Mouse (Mus musculus) midbrain, embryonic 16.5 days (tissue): Measurements from ENCODE around the gene BC051665. TPM values are rescaled to one million over a fixed set of nuclear protein-coding genes. Genes with fewer than 3 reads are reported as not detected.

Experiments used
- ATAC-seq: fragments of 200-750 bp; cut with Nextera tagmentation; 2 replicates; pipeline ENCODE4 v1.8.0; 2017; ENCODE audit warnings: moderate TSS enrichment
- H3K27ac ChIP-seq: fragments of 300-500 bp; sonication (generic); 2 replicates; pipeline ENCODE4 v1.5.1; 2014; ENCODE audit warnings: mild to moderate bottlenecking, low read length, mixed read lengths
- H3K27me3 ChIP-seq: fragments of 300-500 bp; sonication (generic); 2 replicates; pipeline ENCODE4 v1.6.1; 2014; ENCODE audit warnings: low read depth, low read length, mixed read lengths; ENCODE audit not compliant: control insufficient read depth, insufficient read depth
- H3K36me3 ChIP-seq: fragments of 300-500 bp; sonication (generic); 2 replicates; pipeline ENCODE4 v1.6.1; 2014; ENCODE audit warnings: mild to moderate bottlenecking, low read length, moderate library complexity, mixed read lengths; ENCODE audit not compliant: control insufficient read depth, insufficient read depth
- H3K4me1 ChIP-seq: fragments of 300-500 bp; sonication (generic); 2 replicates; pipeline ENCODE4 v1.6.1; 2014; ENCODE audit warnings: mild to moderate bottlenecking, low read length, mixed read lengths; ENCODE audit not compliant: control insufficient read depth, insufficient read depth
- H3K4me2 ChIP-seq: fragments of 300-500 bp; sonication (generic); 2 replicates; pipeline ENCODE4 v1.6.1; 2014; ENCODE audit warnings: mild to moderate bottlenecking, low read length, mixed read lengths
- H3K4me3 ChIP-seq: fragments of 300-500 bp; sonication (generic); 2 replicates; pipeline ENCODE4 v1.5.1; 2014; ENCODE audit warnings: low read depth, mild to moderate bottlenecking, low read length, moderate library complexity, mixed read lengths
- H3K9ac ChIP-seq: fragments of 300-500 bp; sonication (generic); 2 replicates; pipeline ENCODE4 v1.6.1; 2014; ENCODE audit warnings: low read depth, low read length, mixed read lengths
- H3K9me3 ChIP-seq: fragments of 300-500 bp; sonication (generic); replicated peaks from 2 replicates; pipeline ENCODE4 v1.6.1; 2014; ENCODE audit warnings: mild to moderate bottlenecking, low read length, mixed read lengths; ENCODE audit not compliant: control insufficient read depth, poor library complexity, severe bottlenecking
- WGBS: fragments of 180-500 bp; shearing (Covaris S2); extraction: QIAGEN DNeasy Blood & Tissue Kit; methylation state at CpG from one replicate; pipeline ENCODE4 v1.1.7; 2014; 5-methylcytosine and 5-hydroxymethylcytosine counted together
- polyA plus RNA-seq: library from polyadenylated mRNA; unstranded; fragments of >200 nt; fragmentation: Nextera tagmentation; extraction: Ambion mirVana; gene quantifications from 2 replicates; pipeline ENCODE4 v1.2.1, GENCODE M21; 2015

Gene BC051665
- polyA plus RNA-seq, 1 experiment from 2014 or later, result not detected

GRCm38 (mm10) chr13:60737632-60738324 lies 48.4 kb downstream of the BC051665 start:
- H3K36me3 ChIP-seq, result peaks cover 13% of the 10 kb centered on the region
- H3K4me3 ChIP-seq, result peak overlapping the region; percentile 5; the same call in 1 of the 2 replicates
- 0 out of 2 replicates have a peak, but pooled peaks have one; percentile 22 for ATAC-seq
- no peaks in the 10 kb centered on the region; the same call in 1 of the 2 replicates for H3K4me1 ChIP-seq
- H3K9ac ChIP-seq, result no peak overlapping the region
- peak overlapping the region; percentile 17; the same call in 1 of the 2 replicates for H3K4me2 ChIP-seq
- 22% methylated on average over 9 of the region's 9 CpGs for WGBS
- H3K9me3 ChIP-seq, result no peaks in the 10 kb centered on the region
- no peaks in the 10 kb centered on the region for H3K27me3 ChIP-seq
- no peak overlapping the region for H3K27ac ChIP-seq

- H3K4me3 ChIP-seq, result no peak overlapping the region
- ATAC-seq, result no peak
- peaks cover 18% of the 10 kb centered on the region for H3K36me3 ChIP-seq
- no peak overlapping the region for H3K9ac ChIP-seq
- no peak overlapping the region for H3K27ac ChIP-seq
- H3K4me2 ChIP-seq, result no peak overlapping the region
- no peaks in the 10 kb centered on the region for H3K27me3 ChIP-seq
- no peaks in the 10 kb centered on the region; the same call in 1 of the 2 replicates for H3K4me1 ChIP-seq
- 66% methylated on average over 13 of the region's 13 CpGs for WGBS
- H3K9me3 ChIP-seq, result no peaks in the 10 kb centered on the region
Measured at GRCm38 (mm10) chr13:60736421-60737105, 49.6 kb downstream of the BC051665 start.

GRCm38 (mm10) chr13:60735306-60735705 lies 50.9 kb downstream of the BC051665 start:
- no peak for ATAC-seq
- Histone ChIP-seq H3K9me3 (no peaks in the 10 kb centered on the region), H3K9ac (no peak overlapping the region), H3K27ac (no peak overlapping the region), H3K27me3 (no peaks in the 10 kb centered on the region), H3K4me2 (no peak overlapping the region), H3K4me3 (no peak overlapping the region), H3K4me1 (no peaks in the 10 kb centered on the region; the same call in 1 of the 2 replicates), H3K36me3 (peaks cover 17% of the 10 kb centered on the region)
- WGBS, result 86% methylated on average over 9 of the region's 9 CpGs

Other genes with a start within 250 kb of the BC051665 start
- 44.6 and 47.5 TPM in 2 replicates for gene Dapk1, start 184.4 kb downstream of the BC051665 start, polyA plus RNA-seq
- not detected in 2 replicates for gene Ctsll3, start 16.5 kb upstream of the BC051665 start, polyA plus RNA-seq
- gene 4930486L24Rik, start 78.1 kb upstream of the BC051665 start, polyA plus RNA-seq, result not detected in 2 replicates
- 0.14 TPM in 1 of 2 replicates, not detected in the other for gene Gm49392, start 110.5 kb upstream of the BC051665 start, polyA plus RNA-seq
- 1.6 and 2.2 TPM in 2 replicates for gene Ctla2b, start 111.1 kb upstream of the BC051665 start, polyA plus RNA-seq
- not detected in 2 replicates for gene Tpbpb, start 118.5 kb upstream of the BC051665 start, polyA plus RNA-seq
- not detected in 2 replicates for gene Gm49393, start 149.2 kb upstream of the BC051665 start, polyA plus RNA-seq
- 0.58 and 0.76 TPM in 2 replicates for gene Gm49391, start 150.2 kb upstream of the BC051665 start, polyA plus RNA-seq
- 16.5 and 18.9 TPM in 2 replicates for gene Ctla2a, start 150.3 kb upstream of the BC051665 start, polyA plus RNA-seq
- gene Tpbpa, start 155.6 kb upstream of the BC051665 start, polyA plus RNA-seq, result not detected in 2 replicates
- gene Ctsj, start 219.6 kb upstream of the BC051665 start, polyA plus RNA-seq, result not detected in 2 replicates